Mouse (Mus musculus) thymus, postnatal 10 days (tissue): ENCODE measurements at regions not wholly inside any gene's neighbourhood (a gene's known extent, or its start where the extent isn't known, plus 50 kb on each side); places are given as distances from the start of the nearest gene placed in this dataset.

ENCODE experiments used
- DNase-seq, 2 experiments: peaks; one replicate each; pipeline ENCODE4 v3.0.0; 2021; ENCODE audit warnings: low spot score in 2 of 2

DNA sequence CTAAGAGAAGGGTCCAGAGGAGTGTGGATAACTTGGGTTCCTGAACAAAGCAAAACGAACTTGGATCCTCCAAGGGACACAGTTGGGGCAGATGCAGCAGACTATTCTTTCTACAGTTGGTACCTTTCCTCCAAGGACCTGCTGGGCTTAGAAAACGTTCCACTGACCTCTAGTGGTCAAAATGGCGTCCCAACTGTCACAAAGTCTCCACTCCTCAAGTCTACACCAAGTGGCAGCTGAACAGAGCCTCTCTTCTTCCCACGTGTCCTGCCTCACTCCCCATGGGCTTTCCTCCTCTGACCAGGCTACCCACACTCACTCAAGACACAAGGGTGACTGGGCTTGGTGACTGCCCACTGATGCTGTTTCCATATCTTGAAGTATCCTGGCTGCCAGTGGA, 67.1 kb upstream of the Parp11 start:
- DNase-seq: peak in 1 of 2 experiments; percentile 37

DNA sequence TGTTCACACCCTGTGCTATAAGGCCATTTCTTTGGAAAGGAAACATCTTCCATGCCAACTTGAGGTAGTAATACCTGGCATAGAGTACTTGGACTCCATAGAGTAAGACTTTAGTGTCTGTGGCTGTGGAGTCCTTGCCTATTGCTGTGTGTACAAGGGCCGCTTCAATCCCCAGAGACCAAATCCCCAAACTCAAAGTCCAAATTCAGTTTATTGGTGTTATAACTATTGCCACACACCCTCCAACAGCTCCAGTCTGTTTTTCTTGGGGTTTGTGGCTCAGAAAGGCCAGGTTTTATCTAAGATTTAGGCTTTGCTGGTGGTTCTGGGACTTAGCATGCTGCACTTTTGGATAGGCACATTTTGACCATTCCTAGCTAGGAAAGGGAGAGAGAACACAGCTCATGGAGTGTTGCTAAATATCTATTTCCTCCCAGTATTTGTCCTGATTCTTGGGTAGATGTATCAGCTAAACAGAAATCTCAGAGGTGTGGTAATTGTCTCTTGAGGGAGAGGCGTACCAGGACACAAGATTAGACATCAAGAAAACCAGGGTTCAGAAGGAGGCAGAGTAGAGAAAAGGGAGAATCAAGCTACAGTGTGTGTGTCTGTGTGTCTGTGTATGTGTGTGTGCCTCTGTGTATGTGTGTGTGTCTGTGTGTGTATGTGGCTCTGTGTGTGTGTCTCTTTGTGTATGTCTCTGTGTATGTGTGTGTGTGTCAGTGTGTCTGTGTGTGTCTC, 65.3 kb upstream of the Parp11 start:
- no peak for DNase-seq

DNA sequence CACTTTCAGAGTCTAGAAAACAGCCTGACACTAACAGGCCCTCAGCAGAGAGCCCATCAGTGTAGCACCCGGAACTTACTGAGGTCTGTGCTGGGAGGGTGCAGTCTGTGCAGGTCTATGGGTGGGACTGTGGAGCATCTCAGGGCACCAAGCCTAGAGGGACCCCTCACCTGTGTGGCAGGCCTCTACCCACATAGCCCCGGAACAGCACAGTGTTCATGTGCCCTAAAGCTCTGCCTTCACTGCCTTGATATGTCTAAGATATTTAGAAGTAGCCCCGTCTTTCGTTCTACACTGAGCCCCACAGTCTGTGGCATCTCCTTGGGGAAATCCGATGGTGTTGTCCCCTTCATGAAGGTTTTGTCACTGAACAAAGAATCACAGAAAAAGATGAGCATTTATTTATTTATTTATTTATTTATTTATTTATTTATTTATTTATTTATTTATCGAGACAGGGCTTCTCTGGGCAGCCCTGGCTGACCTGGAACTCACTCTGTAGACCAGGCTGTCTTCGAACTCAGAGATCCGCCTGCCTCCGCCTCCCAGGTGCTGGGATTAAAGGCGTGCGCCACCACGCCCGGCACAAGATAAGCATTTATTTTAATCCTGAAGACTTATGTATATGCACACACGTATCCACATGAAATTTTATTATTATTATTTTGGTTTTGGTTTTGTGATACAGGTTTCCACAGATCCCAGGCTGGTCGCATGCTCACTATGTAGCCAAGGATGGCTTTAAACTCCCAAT, 55.2 kb upstream of the Parp11 start:
- DNase-seq: no peak

DNA sequence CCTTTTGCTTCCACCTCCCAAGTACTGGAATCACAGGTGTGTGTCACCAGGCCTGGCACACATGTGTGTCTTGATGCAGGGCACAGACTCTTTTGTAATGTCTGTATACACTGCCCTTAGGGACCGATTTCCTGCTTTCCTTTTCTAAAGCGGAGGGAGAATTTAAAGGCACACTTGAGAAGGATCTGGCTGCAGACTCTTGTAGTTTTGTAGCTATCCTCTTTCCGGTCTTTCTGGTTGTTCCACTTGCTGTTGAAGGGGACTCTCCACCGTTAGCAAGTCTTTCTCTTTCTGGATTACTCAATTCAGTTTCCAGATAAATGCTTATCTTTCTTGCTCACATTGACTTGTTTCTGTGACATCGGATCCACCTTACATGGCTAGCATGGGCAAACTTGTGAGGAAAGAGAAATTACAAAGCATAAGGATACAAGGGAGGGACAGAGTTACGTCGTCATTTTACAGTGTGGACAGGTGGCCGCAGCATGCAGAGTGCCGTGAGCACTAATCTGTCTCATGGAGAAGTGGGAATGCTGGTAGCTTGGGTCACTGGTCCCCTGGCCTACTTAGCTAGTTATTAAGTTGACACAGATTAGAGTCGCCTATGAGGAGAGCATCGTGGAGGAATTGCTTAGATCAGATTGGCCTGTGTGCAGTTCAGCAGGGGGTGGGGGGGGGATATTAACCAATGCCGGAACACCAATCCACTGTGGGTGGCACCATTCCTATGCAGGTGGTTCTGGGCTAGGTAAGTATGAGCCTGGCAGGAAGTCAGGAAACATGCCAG, 54.4 kb upstream of the Parp11 start:
- DNase-seq: no peak

DNA sequence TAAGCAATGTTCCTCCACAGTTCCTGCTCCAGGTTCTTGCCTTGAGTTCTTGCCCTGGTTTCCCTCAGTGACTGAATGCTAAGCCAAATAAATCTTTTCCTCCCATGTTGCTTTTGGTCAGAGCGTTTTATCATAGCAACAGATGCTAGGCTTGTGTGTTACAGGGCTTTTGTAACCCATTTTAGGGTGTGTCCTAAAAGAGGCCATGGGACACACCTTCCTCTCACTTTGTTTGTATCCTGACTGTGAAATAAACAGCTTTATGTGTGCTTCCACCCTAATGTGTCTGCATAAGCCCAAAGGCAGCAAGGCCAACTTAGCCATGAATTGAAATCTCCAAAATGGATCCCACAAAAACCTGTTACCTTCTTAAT, 53.9 kb upstream of the Parp11 start:
- no peak for DNase-seq

DNA sequence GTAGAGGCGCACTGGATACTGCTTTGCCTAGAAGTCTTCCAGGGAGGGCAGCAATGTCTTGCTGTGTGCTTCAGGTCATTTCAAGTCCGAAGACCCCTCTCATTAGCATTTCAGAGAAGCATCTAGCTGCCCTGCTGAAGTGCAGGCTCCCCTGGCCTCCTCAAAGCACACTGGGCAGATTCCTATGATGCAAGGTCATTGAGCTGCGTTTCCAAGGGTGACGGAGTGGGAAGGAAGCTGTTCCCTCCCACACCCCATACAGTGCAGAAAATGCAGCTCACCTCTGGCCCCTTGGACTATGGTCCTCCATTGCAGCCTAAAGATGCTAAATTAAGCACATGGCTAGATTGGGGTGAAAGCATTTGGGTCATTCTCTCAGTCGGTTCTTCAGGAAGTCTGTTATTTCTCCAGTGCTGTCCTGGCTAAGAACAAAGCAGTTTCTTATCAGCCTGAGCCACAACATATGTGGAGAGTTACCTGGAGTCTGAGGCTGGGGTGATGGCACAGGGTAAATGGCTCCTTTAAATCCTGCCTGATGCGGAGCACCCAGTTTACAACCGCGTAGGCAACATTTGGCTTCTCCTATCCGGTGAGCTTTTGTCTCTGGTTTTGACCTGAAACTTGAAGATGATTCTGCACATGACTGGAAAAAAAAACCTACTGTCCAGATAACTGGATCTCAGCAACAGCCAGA, 52.6 kb upstream of the Parp11 start:
- no peak for DNase-seq
